Mouse (Mus musculus): ENCODE data around the gene Cenpu. TPM values are rescaled to one million over a fixed set of nuclear protein-coding genes. Genes with fewer than 3 reads are reported as not detected.

Gene Cenpu
- polyA plus RNA-seq, 1 experiment from 2014 or later: 6.1 TPM

GRCm38 (mm10) chr8:46509474-46509873 lies 42.4 kb upstream of the Cenpu start:
- H3K9ac ChIP-seq (replicated peaks; ENCODE audit: low read depth): no peak overlapping the region
- no peaks in the 10 kb centered on the region for H3K27me3 ChIP-seq (replicated peaks; ENCODE audit: insufficient read depth, low read length)
- H3K4me3 ChIP-seq (ENCODE audit: low read depth, low read length): no peak overlapping the region
- no peaks in the 10 kb centered on the region; the same call in 1 of the 2 replicates for H3K4me1 ChIP-seq (ENCODE audit: insufficient read depth, low read depth, low read length)
- no peaks in the 10 kb centered on the region for H3K9me3 ChIP-seq (ENCODE audit: low read length)
- 91% methylated on average over 3 of the region's 3 CpGs for WGBS
- TF ChIP-seq EP300 (IDR thresholded peaks at IDR 0.05) (no peak), CTCF (IDR thresholded peaks at IDR 0.05) (no peak)
- no peaks in the 10 kb centered on the region for H3K36me3 ChIP-seq (ENCODE audit: insufficient read depth, low read length)
- H3K27ac ChIP-seq (ENCODE audit: low read length): no peak overlapping the region
- H3K4me2 ChIP-seq (replicated peaks; ENCODE audit: low read depth, low read length): no peak overlapping the region
- DNase-seq (ENCODE audit: low spot score) (no peak), ATAC-seq (no peak)

DNA sequence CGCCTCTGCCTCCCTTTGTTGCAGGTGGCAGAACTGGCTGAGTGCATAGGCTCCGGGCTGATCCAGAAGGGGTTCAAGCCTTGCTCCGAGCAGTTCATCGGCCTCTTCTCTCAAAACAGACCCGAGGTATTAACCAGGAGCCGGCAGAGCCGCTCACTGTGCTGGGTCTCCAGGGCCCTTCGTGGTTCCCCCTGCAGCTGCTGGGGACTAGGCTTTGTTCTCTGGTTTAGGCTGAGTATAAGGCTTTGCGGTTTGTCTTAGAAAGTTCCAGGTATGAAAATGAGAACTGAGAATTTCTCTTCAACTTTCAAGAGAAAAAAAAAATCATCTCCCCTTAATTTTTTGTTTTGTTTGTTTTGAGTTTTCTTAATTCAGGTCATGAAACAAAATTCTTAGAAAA lies 40.5 kb upstream of the Cenpu start:
- Histone ChIP-seq H3K4me1 (ENCODE audit: insufficient read depth, low read depth, low read length) (no peaks in the 10 kb centered on the region), H3K36me3 (ENCODE audit: insufficient read depth, low read length) (no peaks in the 10 kb centered on the region), H3K4me2 (replicated peaks; ENCODE audit: low read depth, low read length) (no peak overlapping the region), H3K27me3 (replicated peaks; ENCODE audit: insufficient read depth, low read length) (no peaks in the 10 kb centered on the region), H3K9me3 (ENCODE audit: low read length) (no peaks in the 10 kb centered on the region), H3K9ac (replicated peaks; ENCODE audit: low read depth) (no peak overlapping the region), H3K4me3 (ENCODE audit: low read depth, low read length) (no peak overlapping the region), H3K27ac (ENCODE audit: low read length) (no peak overlapping the region)
- no peak for DNase-seq (ENCODE audit: low spot score)
- TF ChIP-seq EP300 (IDR thresholded peaks at IDR 0.05) (no peak), CTCF (IDR thresholded peaks at IDR 0.05) (no peak)
- 90% methylated on average over 9 of the region's 9 CpGs for WGBS
- no peak for ATAC-seq

GRCm38 (mm10) chr8:46512538-46512937 lies 39.3 kb upstream of the Cenpu start:
- H3K36me3 ChIP-seq (ENCODE audit: insufficient read depth, low read length): no peaks in the 10 kb centered on the region
- no peak overlapping the region for H3K4me2 ChIP-seq (replicated peaks; ENCODE audit: low read depth, low read length)
- peak; percentile 23; the same call in 1 of the 2 replicates for ATAC-seq
- H3K4me3 ChIP-seq (ENCODE audit: low read depth, low read length): no peak overlapping the region
- 36% methylated on average over 8 of the region's 8 CpGs for WGBS
- peak; percentile 19 for DNase-seq (ENCODE audit: low spot score)
- H3K9me3 ChIP-seq (ENCODE audit: low read length): no peaks in the 10 kb centered on the region
- H3K27ac ChIP-seq (ENCODE audit: low read length): no peak overlapping the region
- H3K27me3 ChIP-seq (replicated peaks; ENCODE audit: insufficient read depth, low read length): no peaks in the 10 kb centered on the region
- TF ChIP-seq EP300 (IDR thresholded peaks at IDR 0.05): no peak
- TF ChIP-seq CTCF (IDR thresholded peaks at IDR 0.05): no peak
- no peaks in the 10 kb centered on the region for H3K4me1 ChIP-seq (ENCODE audit: insufficient read depth, low read depth, low read length)
- H3K9ac ChIP-seq (replicated peaks; ENCODE audit: low read depth): no peak overlapping the region

DNA sequence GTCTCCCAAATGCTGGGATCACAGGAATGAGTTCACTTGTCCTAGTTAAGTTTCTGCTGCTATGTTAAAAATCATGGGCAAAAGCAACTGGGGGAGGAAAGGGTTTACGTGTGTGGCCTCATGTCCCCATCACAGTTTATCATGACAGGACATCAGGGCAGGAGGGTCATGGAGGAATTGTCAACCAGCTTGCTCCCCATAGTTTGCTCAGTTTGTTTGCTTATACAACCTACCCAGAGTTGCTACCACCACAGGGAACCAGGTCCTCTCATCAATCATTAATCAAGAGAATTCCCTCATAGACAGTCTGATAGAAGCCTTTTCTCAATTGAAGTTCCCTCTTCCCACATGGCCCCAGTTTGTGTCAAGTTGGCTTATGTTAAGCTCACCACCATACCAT lies 37.8 kb upstream of the Cenpu start:
- Histone ChIP-seq H3K4me1 (ENCODE audit: insufficient read depth, low read depth, low read length) (no peaks in the 10 kb centered on the region), H3K36me3 (ENCODE audit: insufficient read depth, low read length) (no peaks in the 10 kb centered on the region), H3K4me2 (replicated peaks; ENCODE audit: low read depth, low read length) (no peak overlapping the region), H3K4me3 (ENCODE audit: low read depth, low read length) (no peak overlapping the region), H3K9ac (replicated peaks; ENCODE audit: low read depth) (no peak overlapping the region), H3K9me3 (ENCODE audit: low read length) (no peaks in the 10 kb centered on the region), H3K27me3 (replicated peaks; ENCODE audit: insufficient read depth, low read length) (no peaks in the 10 kb centered on the region), H3K27ac (ENCODE audit: low read length) (no peak overlapping the region)
- ATAC-seq (no peak), DNase-seq (ENCODE audit: low spot score) (no peak)
- no peak for TF ChIP-seq CTCF (IDR thresholded peaks at IDR 0.05)
- no peak for TF ChIP-seq EP300 (IDR thresholded peaks at IDR 0.05)
- 75% methylated on average over 1 of the region's 1 CpGs for WGBS

DNA sequence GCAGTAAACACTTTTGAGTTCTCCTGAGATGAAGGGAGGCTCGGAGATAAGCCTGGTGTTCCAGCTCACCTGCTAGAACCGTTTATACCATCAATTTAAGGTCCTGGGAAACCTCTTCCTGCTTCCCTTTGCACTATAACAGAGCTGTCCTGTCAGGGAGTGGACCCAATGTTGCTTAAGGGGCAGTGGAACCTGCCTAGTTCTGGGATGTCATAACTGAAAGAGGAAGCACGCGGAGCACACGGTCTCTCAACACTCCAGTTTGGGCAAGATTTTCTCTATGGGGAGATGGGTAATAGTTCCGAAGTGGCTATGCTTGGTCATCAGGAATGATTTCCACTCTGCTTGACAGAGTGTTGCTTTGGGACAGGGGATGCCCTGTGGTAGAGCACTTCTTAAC lies 31.2 kb upstream of the Cenpu start:
- no peak for TF ChIP-seq EP300 (IDR thresholded peaks at IDR 0.05)
- no peak for TF ChIP-seq CTCF (IDR thresholded peaks at IDR 0.05)
- 0 out of 2 replicates have a peak, but pooled peaks cover 5% of the 10 kb centered on the region for H3K36me3 ChIP-seq (ENCODE audit: insufficient read depth, low read length)
- no peak overlapping the region for H3K27ac ChIP-seq (ENCODE audit: low read length)
- no peak overlapping the region for H3K9ac ChIP-seq (replicated peaks; ENCODE audit: low read depth)
- ATAC-seq (no peak), DNase-seq (ENCODE audit: low spot score) (no peak)
- no peaks in the 10 kb centered on the region for H3K4me1 ChIP-seq (ENCODE audit: insufficient read depth, low read depth, low read length)
- no peaks in the 10 kb centered on the region for H3K9me3 ChIP-seq (ENCODE audit: low read length)
- H3K4me2 ChIP-seq (replicated peaks; ENCODE audit: low read depth, low read length): no peak overlapping the region
- H3K27me3 ChIP-seq (replicated peaks; ENCODE audit: insufficient read depth, low read length): no peaks in the 10 kb centered on the region
- H3K4me3 ChIP-seq (ENCODE audit: low read depth, low read length): no peak overlapping the region
- WGBS: 71% methylated on average over 6 of the region's 6 CpGs

DNA sequence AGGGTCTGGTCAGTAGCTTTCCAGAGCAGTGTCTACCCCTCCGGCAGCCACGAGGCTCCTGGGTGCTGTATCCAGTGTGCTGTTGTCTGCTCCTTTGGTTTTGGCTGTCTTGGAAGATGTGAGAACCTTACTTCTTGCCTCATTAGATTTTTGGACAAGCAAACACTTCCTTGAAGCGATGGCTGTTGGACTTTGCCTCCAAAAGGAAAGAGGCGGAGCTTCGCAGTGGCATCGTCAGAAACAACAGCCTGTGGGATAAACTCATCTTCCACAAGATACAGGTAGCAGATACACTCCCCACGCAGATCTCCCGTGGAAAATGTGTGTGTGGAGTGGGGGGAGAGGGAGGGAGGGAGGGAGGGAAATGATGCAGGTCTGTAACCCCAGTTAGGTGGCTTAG lies 25.7 kb upstream of the Cenpu start:
- 0 out of 2 replicates have a peak, but pooled peaks cover 5% of the 10 kb centered on the region for H3K36me3 ChIP-seq (ENCODE audit: insufficient read depth, low read length)

DNA sequence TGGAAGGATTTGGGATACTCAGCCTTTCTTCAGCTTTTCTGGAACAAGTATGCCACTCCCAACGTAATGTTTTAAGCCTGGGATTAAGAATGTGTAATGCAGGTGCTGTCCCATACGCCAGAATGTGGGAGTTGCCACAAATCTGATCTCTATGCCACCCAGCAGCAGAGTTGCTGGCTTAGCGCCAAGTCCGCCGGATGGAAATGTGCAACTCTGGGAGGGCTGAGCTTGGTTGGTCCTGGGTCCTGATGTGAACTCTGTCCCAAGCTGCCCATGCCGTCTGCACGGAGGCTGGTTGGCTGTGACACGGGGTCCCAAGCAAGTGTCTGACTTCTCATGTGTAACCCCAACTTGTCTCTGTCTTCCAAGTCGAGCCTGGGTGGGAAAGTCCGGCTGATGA lies 25.0 kb upstream of the Cenpu start:
- TF ChIP-seq EP300 (IDR thresholded peaks at IDR 0.05): no peak
- no peak for TF ChIP-seq CTCF (IDR thresholded peaks at IDR 0.05)
- Histone ChIP-seq H3K4me1 (ENCODE audit: insufficient read depth, low read depth, low read length) (no peaks in the 10 kb centered on the region), H3K27ac (ENCODE audit: low read length) (no peak overlapping the region), H3K9ac (replicated peaks; ENCODE audit: low read depth) (no peak overlapping the region), H3K36me3 (ENCODE audit: insufficient read depth, low read length) (no peaks in the 10 kb centered on the region), H3K27me3 (replicated peaks; ENCODE audit: insufficient read depth, low read length) (no peaks in the 10 kb centered on the region), H3K4me3 (ENCODE audit: low read depth, low read length) (no peak overlapping the region), H3K9me3 (ENCODE audit: low read length) (no peaks in the 10 kb centered on the region), H3K4me2 (replicated peaks; ENCODE audit: low read depth, low read length) (no peak overlapping the region)
- ATAC-seq (no peak), DNase-seq (ENCODE audit: low spot score) (no peak)
- 61% methylated on average over 10 of the region's 10 CpGs for WGBS

More for the DNA sequence above, 25.7 kb upstream of the Cenpu start:
- H3K27me3 ChIP-seq (replicated peaks; ENCODE audit: insufficient read depth, low read length): no peaks in the 10 kb centered on the region
- H3K4me2 ChIP-seq (replicated peaks; ENCODE audit: low read depth, low read length): no peak overlapping the region
- H3K4me3 ChIP-seq (ENCODE audit: low read depth, low read length): no peak overlapping the region
- whole genome bisulfite sequencing: 83% methylated on average over 8 of the region's 8 CpGs
- no peaks in the 10 kb centered on the region for H3K4me1 ChIP-seq (ENCODE audit: insufficient read depth, low read depth, low read length)
- DNase-seq (ENCODE audit: low spot score): no peak
- no peak for ATAC-seq
- no peak overlapping the region for H3K9ac ChIP-seq (replicated peaks; ENCODE audit: low read depth)
- H3K9me3 ChIP-seq (ENCODE audit: low read length): no peaks in the 10 kb centered on the region
- no peak for TF ChIP-seq CTCF (IDR thresholded peaks at IDR 0.05)
- no peak for TF ChIP-seq EP300 (IDR thresholded peaks at IDR 0.05)
- H3K27ac ChIP-seq (ENCODE audit: low read length): no peak overlapping the region
